Mouse (Mus musculus) forebrain, embryonic 16.5 days (tissue): ENCODE data around the gene Sstr2. TPM values are rescaled to one million over a fixed set of nuclear protein-coding genes. Genes with fewer than 3 reads are reported as not detected.

ENCODE experiments used
- ATAC-seq: fragments of 200-750 bp; cut with Nextera tagmentation; 2 replicates; pipeline ENCODE4 v1.8.0; 2017; ENCODE audit warnings: mild to moderate bottlenecking, moderate library complexity
- H3K27ac ChIP-seq: fragments of 300-500 bp; sonication (generic); 2 replicates; pipeline ENCODE4 v1.5.1; 2014; ENCODE audit warnings: low read length, control low read depth
- H3K27me3 ChIP-seq: fragments of 300-500 bp; sonication (generic); replicated peaks from 2 replicates; pipeline ENCODE4 v1.6.1; 2014; ENCODE audit warnings: low read length; ENCODE audit not compliant: control insufficient read depth, insufficient read depth
- H3K36me3 ChIP-seq: fragments of 300-500 bp; sonication (generic); 2 replicates; pipeline ENCODE4 v1.6.1; 2014; ENCODE audit not compliant: control insufficient read depth, insufficient read depth
- H3K4me1 ChIP-seq: fragments of 300-500 bp; sonication (generic); replicated peaks from 2 replicates; pipeline ENCODE4 v1.6.1; 2014; ENCODE audit warnings: low read length; ENCODE audit not compliant: control insufficient read depth, insufficient read depth
- H3K4me2 ChIP-seq: fragments of 300-500 bp; sonication (generic); 2 replicates; pipeline ENCODE4 v1.6.1; 2014; ENCODE audit warnings: mild to moderate bottlenecking, low read length, control low read depth
- H3K4me3 ChIP-seq: fragments of 300-500 bp; sonication (generic); replicated peaks from 2 replicates; pipeline ENCODE4 v1.5.1; 2014; ENCODE audit warnings: mild to moderate bottlenecking, low read length, control low read depth
- H3K9ac ChIP-seq: fragments of 300-500 bp; sonication (generic); replicated peaks from 2 replicates; pipeline ENCODE4 v1.6.1; 2014; ENCODE audit warnings: low read depth, low read length, control low read depth
- H3K9me3 ChIP-seq: fragments of 300-500 bp; sonication (generic); 2 replicates; pipeline ENCODE4 v1.6.1; 2016; ENCODE audit warnings: low read length; ENCODE audit not compliant: control insufficient read depth
- WGBS: fragments of 180-500 bp; shearing (Covaris S2); extraction: QIAGEN DNeasy Blood & Tissue Kit; methylation state at CpG from one replicate; pipeline ENCODE4 v1.1.7; 2014; 5-methylcytosine and 5-hydroxymethylcytosine counted together
- polyA plus RNA-seq: library from polyadenylated mRNA; unstranded; fragments of >200 nt; fragmentation: Nextera tagmentation; extraction: Ambion mirVana; gene quantifications from 2 replicates; pipeline ENCODE4 v1.2.1, GENCODE M21; 2015

Sstr2 gene
- polyA plus RNA-seq, 1 experiment from 2014 or later: 70.3 TPM

DNA sequence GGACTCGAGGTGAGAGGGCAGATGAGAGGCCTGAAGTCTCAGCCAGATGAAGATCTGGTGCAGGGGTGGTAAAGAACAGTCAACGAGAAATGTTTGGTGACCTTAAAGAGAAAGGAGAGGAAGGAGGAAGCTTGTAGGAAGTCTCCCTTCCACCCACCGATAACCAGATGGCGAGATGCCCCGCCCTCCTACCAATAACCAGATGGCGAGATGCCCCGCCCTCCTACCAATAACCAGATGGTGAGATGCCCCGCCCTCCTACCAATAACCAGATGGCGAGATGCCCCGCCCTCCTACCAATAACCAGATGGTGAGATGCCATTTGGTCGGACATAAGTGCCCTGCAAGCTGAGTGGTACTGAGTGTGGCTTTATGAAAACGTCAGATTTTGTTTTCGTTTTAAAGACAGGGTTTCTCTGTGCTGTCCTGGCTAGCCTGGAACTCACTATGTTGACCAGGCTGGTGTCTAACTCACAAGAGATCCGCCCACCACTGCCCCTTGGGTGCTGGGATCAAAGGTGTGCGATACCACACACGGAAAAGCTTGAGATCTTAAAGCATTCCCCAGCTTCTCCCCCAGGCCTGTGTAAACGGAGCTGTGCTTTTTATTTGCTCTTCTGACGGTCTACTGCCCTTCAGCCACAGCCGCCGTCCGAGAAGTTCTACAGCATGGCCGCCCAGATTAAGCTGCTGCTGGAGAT lies 32.2 kb downstream of the Sstr2 start:
- Histone ChIP-seq H3K9me3 (no peaks in the 10 kb centered on the region), H3K4me3 (no peak overlapping the region), H3K36me3 (peaks cover 26% of the 10 kb centered on the region), H3K9ac (no peak overlapping the region), H3K27ac (peak overlapping the region; percentile 49; the same call in 1 of the 2 replicates), H3K27me3 (no peaks in the 10 kb centered on the region), H3K4me1 (peaks cover 29% of the 10 kb centered on the region), H3K4me2 (peak overlapping the region; percentile 12; the same call in 1 of the 2 replicates)
- WGBS: 76% methylated on average over 22 of the region's 22 CpGs
- no peak for ATAC-seq

DNA sequence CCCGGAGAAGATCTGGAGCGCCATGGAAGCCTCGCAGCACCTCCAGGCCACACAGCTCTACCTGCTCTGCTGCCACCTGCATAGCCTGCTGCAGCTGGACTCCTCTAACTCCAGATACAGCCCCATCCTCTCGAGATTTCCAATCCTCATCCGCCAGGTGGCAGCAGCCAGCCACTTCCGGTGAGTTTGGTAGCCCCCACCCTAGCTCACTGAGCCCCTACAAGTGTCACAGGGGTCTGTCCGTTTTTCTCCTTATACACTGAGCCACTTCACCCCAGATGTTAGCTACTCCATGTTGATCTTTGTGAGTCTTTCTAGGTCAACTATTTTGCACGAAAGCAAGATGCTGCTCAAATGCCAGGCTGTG lies 32.7 kb downstream of the Sstr2 start:
- Histone ChIP-seq H3K27me3 (no peaks in the 10 kb centered on the region), H3K36me3 (peaks cover 28% of the 10 kb centered on the region), H3K27ac (no peak overlapping the region), H3K9ac (no peak overlapping the region), H3K4me3 (no peak overlapping the region), H3K9me3 (no peaks in the 10 kb centered on the region), H3K4me1 (peaks cover 31% of the 10 kb centered on the region), H3K4me2 (no peak overlapping the region)
- 40% methylated on average over 8 of the region's 8 CpGs for WGBS
- no peak for ATAC-seq

DNA sequence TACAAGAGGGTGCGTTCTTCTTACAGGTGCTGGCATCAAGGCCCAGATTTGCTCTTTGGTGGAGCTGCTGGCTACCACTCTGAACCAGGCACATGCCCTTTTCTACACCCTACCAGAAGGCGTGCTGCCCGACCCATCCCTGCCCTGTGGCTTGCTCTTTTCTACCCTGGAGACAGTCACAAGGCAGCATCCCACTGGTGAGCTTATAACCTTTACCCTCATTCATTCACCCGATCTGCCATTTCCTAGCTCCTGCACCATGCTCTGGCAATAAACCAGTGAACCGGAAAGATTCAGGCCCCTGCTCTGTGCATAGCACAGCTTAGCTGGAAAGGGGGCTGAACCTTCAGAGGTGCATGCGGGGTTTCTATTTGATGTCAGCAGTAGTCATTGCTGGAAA lies 33.4 kb downstream of the Sstr2 start:
- Histone ChIP-seq H3K27me3 (no peaks in the 10 kb centered on the region), H3K9ac (no peak overlapping the region), H3K27ac (no peak overlapping the region), H3K4me2 (no peak overlapping the region), H3K36me3 (peaks cover 33% of the 10 kb centered on the region), H3K9me3 (no peaks in the 10 kb centered on the region), H3K4me1 (peaks cover 31% of the 10 kb centered on the region), H3K4me3 (no peak overlapping the region)
- WGBS: 93% methylated on average over 6 of the region's 6 CpGs
- ATAC-seq: no peak

DNA sequence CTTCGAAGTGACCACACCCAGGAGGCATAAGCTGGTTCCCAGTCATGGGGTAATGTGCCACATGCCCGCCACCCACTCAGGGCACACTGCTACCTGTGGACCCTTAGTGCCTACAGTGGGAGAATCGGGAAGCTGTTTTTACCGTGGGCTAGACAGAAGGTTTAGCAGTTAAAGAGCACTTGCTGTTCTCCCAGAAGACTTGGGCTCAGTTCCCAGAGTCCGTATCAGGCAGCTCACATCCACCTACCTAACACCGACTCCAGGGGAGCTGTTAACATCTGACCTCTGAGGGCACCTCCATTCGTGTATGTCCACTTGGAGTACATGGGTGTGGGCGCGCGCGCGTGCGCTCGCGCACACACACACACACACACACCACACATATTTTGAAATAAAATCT lies 35.0 kb downstream of the Sstr2 start:
- Histone ChIP-seq H3K27ac (0 out of 2 replicates have a peak overlapping the region, but pooled peaks have one; percentile 2), H3K4me1 (peaks cover 19% of the 10 kb centered on the region), H3K9me3 (no peaks in the 10 kb centered on the region), H3K4me3 (no peak overlapping the region), H3K36me3 (peaks cover 37% of the 10 kb centered on the region), H3K9ac (no peak overlapping the region), H3K4me2 (no peak overlapping the region), H3K27me3 (no peaks in the 10 kb centered on the region)
- ATAC-seq: no peak
- WGBS: 93% methylated on average over 15 of the region's 15 CpGs

DNA sequence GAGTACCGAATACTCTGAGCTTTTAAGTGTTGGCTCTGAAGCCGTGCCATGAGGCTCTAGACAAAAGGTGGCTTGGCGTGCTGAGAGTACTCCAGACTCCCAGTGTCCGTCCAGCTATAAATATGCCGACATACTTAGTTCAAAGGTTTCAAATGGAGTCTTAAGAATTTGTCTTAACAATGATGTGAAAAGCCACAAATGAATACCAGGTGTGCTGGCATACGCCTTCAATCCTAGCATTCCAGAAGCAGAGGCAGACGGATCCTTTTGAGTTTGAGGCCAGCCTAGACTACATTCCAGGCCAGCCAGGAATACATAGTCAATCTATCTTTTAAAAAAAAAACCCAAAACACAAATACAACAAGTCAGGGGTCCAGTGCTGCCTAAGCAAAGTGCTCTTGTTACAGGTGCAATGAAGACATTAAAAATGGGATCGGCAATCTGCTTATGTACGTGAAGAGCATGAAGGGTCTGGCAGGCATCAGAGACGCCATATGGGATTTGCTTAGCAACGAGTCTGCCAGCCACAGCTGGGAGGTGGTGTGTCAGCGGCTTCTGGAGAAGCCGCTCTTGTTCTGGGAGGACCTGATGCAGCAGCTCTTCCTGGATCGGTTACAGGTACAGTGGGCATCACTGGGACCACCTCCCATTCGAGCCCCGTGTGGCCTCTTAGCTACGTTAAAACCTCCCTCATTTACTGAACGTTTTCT lies 35.6 kb downstream of the Sstr2 start:
- H3K27ac ChIP-seq: peak overlapping the region; percentile 56
- no peak for ATAC-seq
- WGBS: 64% methylated on average over 18 of the region's 18 CpGs
- no peaks in the 10 kb centered on the region for H3K9me3 ChIP-seq
- H3K4me1 ChIP-seq: peaks cover 19% of the 10 kb centered on the region
- peaks cover 41% of the 10 kb centered on the region for H3K36me3 ChIP-seq
- no peak overlapping the region for H3K4me2 ChIP-seq
- H3K9ac ChIP-seq: no peak overlapping the region
- H3K27me3 ChIP-seq: no peaks in the 10 kb centered on the region
- no peak overlapping the region for H3K4me3 ChIP-seq

DNA sequence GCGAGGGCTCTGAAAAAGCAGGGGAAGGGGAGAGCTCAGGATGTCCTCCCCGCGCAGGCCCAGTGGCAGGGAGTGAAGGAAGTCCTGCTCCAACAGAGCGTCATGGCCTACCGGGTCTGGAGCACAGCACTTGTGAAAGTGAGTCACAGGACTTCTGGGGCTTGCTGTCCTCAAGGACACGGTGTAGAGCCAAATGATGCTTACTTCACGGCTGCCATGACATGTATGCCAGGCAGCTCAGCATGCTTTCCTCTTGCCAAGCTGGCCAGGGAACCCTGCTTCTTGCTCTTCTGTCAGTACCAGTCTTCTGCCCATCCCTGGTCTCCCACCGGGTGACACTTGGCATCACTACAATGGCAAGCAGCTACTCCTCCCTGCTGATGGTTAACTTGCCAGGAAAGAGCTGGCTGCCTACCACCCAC lies 37.4 kb downstream of the Sstr2 start:
- no peak for ATAC-seq
- Histone ChIP-seq H3K27ac (no peak overlapping the region), H3K4me3 (no peak overlapping the region), H3K4me1 (peaks cover 9% of the 10 kb centered on the region), H3K9ac (no peak overlapping the region), H3K27me3 (no peaks in the 10 kb centered on the region), H3K36me3 (peaks cover 49% of the 10 kb centered on the region), H3K4me2 (no peak overlapping the region), H3K9me3 (no peaks in the 10 kb centered on the region)
- 79% methylated on average over 8 of the region's 8 CpGs for WGBS

DNA sequence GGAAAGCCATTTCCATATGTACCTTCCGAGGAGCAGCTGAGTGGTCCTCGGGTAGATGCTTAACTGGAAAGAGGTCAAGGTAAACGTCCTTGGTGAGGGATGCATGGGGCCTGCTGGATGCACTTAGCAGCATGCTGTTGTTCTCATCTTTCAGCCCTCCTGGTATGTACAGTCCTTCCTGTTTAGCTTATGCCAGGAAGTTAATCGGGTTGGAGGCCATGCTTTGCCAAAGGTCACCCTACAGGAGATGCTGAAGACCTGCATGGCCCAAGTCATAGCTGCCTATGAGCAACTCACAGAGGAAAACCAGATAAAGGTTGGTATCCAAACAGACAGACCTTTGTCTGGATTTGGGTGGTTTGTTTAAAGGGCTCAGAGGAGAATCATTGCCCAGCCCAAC lies 38.1 kb downstream of the Sstr2 start:
- Histone ChIP-seq H3K36me3 (peaks cover 48% of the 10 kb centered on the region), H3K27me3 (no peaks in the 10 kb centered on the region), H3K4me1 (peaks cover 9% of the 10 kb centered on the region), H3K27ac (no peak overlapping the region), H3K9ac (no peak overlapping the region), H3K9me3 (no peaks in the 10 kb centered on the region), H3K4me2 (no peak overlapping the region), H3K4me3 (no peak overlapping the region)
- WGBS: 86% methylated on average over 4 of the region's 4 CpGs
- ATAC-seq: no peak

DNA sequence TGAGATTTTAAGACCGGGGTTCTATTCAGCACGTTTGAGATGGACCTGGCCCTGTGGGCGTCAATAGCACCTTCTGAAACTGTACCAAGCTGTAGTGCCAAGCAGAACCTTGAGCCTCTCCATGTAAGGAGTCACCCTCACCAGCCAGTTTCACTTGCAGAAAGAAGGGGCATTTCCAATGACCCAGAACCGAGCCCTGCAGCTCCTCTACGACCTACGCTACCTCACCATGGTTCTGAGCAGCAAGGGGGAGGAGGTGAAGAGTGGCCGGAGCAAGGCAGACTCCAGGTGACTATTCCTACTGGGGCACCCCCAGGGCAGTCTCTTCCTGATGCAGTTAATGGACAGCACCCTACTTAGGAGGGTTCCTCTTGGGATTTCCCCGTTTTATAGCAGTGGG lies 39.2 kb downstream of the Sstr2 start:
- Histone ChIP-seq H3K9me3 (no peaks in the 10 kb centered on the region), H3K4me1 (peaks cover 9% of the 10 kb centered on the region), H3K9ac (no peak overlapping the region), H3K27me3 (no peaks in the 10 kb centered on the region), H3K36me3 (peaks cover 39% of the 10 kb centered on the region), H3K27ac (no peak overlapping the region), H3K4me2 (no peak overlapping the region), H3K4me3 (no peak overlapping the region)
- no peak for ATAC-seq
- 91% methylated on average over 8 of the region's 8 CpGs for WGBS

DNA sequence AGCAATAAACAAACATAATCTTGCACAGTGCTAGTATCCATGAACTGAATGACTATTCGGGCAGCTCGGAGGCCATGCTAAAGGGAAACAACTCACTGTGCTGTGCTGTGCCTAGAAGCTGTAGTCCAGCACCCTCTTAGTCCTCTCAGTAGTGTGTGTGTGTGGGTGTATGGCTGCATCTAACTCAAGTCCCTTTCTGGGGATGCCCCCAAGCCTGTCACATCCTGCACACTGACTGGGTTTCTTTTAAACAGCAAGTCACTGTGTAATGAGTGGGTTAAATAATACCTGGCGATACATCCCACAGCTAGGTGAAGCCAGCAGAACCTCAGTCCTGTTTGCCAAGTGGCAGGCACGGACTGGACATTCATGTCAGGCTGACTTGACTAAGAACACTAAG lies 39.6 kb downstream of the Sstr2 start:
- no peaks in the 10 kb centered on the region for H3K27me3 ChIP-seq
- no peak overlapping the region for H3K4me3 ChIP-seq
- no peak for ATAC-seq
- H3K36me3 ChIP-seq: peaks cover 37% of the 10 kb centered on the region
- H3K4me2 ChIP-seq: no peak overlapping the region
- no peak overlapping the region for H3K27ac ChIP-seq
- peaks cover 9% of the 10 kb centered on the region for H3K4me1 ChIP-seq
- H3K9me3 ChIP-seq: no peaks in the 10 kb centered on the region
- WGBS: 90% methylated on average over 4 of the region's 4 CpGs
- H3K9ac ChIP-seq: no peak overlapping the region
